Mouse (Mus musculus): ENCODE measurements around the gene Cc2d2b. TPM values are rescaled to one million over a fixed set of nuclear protein-coding genes. Genes with fewer than 3 reads are reported as not detected.

Gene Cc2d2b
- polyA plus RNA-seq, 1 experiment, result not detected

GRCm38 (mm10) chr19:40859555-40859954 is 111.0 kb downstream of the Cc2d2b start:
- no peaks in the 10 kb centered on the region for H3K4me1 ChIP-seq (ENCODE audit: control insufficient read depth, insufficient read depth, low read length)
- H3K4me3 ChIP-seq (ENCODE audit: insufficient read depth, low read length), result no peak overlapping the region
- no peak for TF ChIP-seq CTCF (IDR thresholded peaks at IDR 0.05; ENCODE audit: low read depth, low read length)
- TF ChIP-seq POLR2A (IDR thresholded peaks at IDR 0.05; ENCODE audit: borderline replicate concordance, low read depth, low read length), result no peak
- no peak overlapping the region for H3K27ac ChIP-seq (ENCODE audit: insufficient read depth, low read depth, low read length)

GRCm38 (mm10) chr19:40868284-40868683 is 119.7 kb downstream of the Cc2d2b start:
- TF ChIP-seq POLR2A (IDR thresholded peaks at IDR 0.05; ENCODE audit: borderline replicate concordance, low read depth, low read length), result no peak
- TF ChIP-seq CTCF (IDR thresholded peaks at IDR 0.05; ENCODE audit: low read depth, low read length), result no peak
- Histone ChIP-seq H3K4me1 (ENCODE audit: control insufficient read depth, insufficient read depth, low read length) (peaks cover 2% of the 10 kb centered on the region; the same call in 1 of the 2 replicates), H3K4me3 (ENCODE audit: insufficient read depth, low read length) (no peak overlapping the region), H3K27ac (ENCODE audit: insufficient read depth, low read depth, low read length) (no peak overlapping the region)

GRCm38 (mm10) chr19:40869425-40870105 is 121.0 kb downstream of the Cc2d2b start:
- Histone ChIP-seq H3K4me1 (ENCODE audit: control insufficient read depth, insufficient read depth, low read length) (peaks cover 2% of the 10 kb centered on the region; the same call in 1 of the 2 replicates), H3K27ac (ENCODE audit: insufficient read depth, low read depth, low read length) (no peak overlapping the region)
- TF ChIP-seq CTCF (IDR thresholded peaks at IDR 0.05; ENCODE audit: low read depth, low read length), result no peak
- TF ChIP-seq POLR2A (IDR thresholded peaks at IDR 0.05; ENCODE audit: borderline replicate concordance, low read depth, low read length), result no peak

GRCm38 (mm10) chr19:40872955-40873665 is 124.6 kb downstream of the Cc2d2b start:
- TF ChIP-seq CTCF (IDR thresholded peaks at IDR 0.05; ENCODE audit: low read depth, low read length) (no peak), POLR2A (IDR thresholded peaks at IDR 0.05; ENCODE audit: borderline replicate concordance, low read depth, low read length) (no peak)
- peaks cover 2% of the 10 kb centered on the region; the same call in 1 of the 2 replicates for H3K4me1 ChIP-seq (ENCODE audit: control insufficient read depth, insufficient read depth, low read length)
- no peak overlapping the region for H3K4me3 ChIP-seq (ENCODE audit: insufficient read depth, low read length)
- no peak overlapping the region for H3K27ac ChIP-seq (ENCODE audit: insufficient read depth, low read depth, low read length)

More at GRCm38 (mm10) chr19:40869425-40870105, 121.0 kb downstream of the Cc2d2b start:
- H3K4me3 ChIP-seq (ENCODE audit: insufficient read depth, low read length), result no peak overlapping the region

Other genes with a start within 250 kb of the Cc2d2b start
- gene Sorbs1, start 235.0 kb upstream of the Cc2d2b start, polyA plus RNA-seq (2012; ENCODE audit: insufficient read depth, insufficient read length, missing spikeins), result 2.2 and 3.4 TPM in 2 replicates
- gene Aldh18a1, start 160.3 kb upstream of the Cc2d2b start, polyA plus RNA-seq (2012; ENCODE audit: insufficient read depth, insufficient read length, missing spikeins), result 3.4 and 4.3 TPM in 2 replicates
- gene Tctn3, start 136.5 kb upstream of the Cc2d2b start, polyA plus RNA-seq (2012; ENCODE audit: insufficient read depth, insufficient read length, missing spikeins), result 12.6 and 13.9 TPM in 2 replicates
- 189 and 194 TPM in 2 replicates for gene Entpd1, start 136.4 kb upstream of the Cc2d2b start, polyA plus RNA-seq (2012; ENCODE audit: insufficient read depth, insufficient read length, missing spikeins)
- 3.6 and 3.8 TPM in 2 replicates for gene Ccnj, start 82.5 kb downstream of the Cc2d2b start, polyA plus RNA-seq (2012; ENCODE audit: insufficient read depth, insufficient read length, missing spikeins)
- 12.5 and 13.2 TPM in 2 replicates for gene Zfp518a, start 146.0 kb downstream of the Cc2d2b start, polyA plus RNA-seq (2012; ENCODE audit: insufficient read depth, insufficient read length, missing spikeins)
- 95.2 and 101 TPM in 2 replicates for gene Blnk, start 245.8 kb downstream of the Cc2d2b start, polyA plus RNA-seq (2012; ENCODE audit: insufficient read depth, insufficient read length, missing spikeins)